Mouse (Mus musculus) urinary bladder, postnatal 4 days (tissue): ENCODE measurements around the gene Itch.
"Not testable (repeated sequence)": the region's sequence is repeated elsewhere in the genome, so short reads cannot be mapped to it uniquely, and the experiment has no call there.

Source experiments
- DNase-seq, 2 experiments: peaks; one replicate each; pipeline ENCODE4 v3.0.0; 2021 to 2022; ENCODE audit warnings: low spot score in 2 of 2

Gene Itch

DNA sequence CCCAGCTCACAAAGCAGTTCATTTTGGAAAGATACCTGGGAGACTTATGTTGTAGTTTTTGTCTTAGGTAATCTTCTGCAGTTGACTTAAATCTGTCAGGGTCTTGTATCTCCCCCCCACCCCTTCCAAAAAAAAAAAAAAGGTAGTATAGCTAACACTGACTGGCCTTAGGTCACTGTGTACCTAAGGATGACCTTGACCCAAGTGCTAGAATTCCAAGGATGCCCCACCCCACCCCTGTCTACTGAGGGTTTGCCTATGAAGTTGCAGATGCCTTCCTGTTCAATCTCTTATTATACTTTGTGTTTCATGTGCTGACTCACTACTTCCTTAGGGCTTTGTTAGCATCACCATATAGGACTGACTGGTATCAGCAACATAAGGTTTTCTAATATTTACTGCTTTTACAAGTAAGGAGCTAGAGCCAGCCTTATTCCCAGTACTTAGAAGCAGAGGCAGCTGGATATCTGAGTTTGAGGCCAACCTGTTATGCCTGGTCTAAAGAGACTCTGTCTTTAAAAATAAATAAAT lies 8.8 kb downstream of the Itch start:
- no peak for DNase-seq

DNA sequence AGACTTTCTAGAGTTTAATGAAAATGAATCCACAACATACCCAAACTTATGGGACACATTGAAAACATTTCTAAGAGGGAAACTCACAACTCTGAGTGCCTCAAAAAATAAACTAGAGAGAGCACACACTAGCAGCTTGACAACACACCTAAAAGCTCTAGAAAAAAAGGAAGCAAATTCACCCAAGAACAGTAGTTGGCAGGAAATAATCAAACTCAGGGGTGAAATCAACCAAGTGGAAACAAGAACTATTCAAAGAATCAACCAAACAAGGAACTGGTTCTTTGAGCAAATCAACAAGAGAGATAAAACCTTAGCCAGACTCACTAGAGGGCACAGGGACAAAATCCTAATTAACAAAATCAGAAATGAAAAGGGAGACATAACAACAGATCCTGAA lies 16.0 kb downstream of the Itch start:
- not testable (repeated sequence) for DNase-seq

DNA sequence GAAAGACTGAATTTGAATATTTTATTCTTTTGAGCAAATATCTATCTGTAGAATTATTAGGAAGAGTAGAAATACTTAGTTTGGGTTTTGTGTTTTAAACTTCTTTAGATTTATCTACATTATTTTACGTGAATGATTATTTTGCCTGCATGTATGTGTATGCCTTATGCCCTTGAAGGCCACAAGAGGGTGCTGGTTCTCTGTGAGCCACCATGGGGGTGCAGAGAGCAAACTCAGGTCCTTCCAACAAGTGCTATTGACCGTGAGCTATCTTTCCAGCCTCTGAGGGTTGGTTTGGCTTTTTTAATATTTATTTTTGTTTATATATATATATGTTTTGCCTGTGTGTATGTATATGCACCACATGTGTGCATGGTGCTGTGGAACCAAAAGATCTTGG lies 74.1 kb downstream of the Itch start:
- no peak for DNase-seq

DNA sequence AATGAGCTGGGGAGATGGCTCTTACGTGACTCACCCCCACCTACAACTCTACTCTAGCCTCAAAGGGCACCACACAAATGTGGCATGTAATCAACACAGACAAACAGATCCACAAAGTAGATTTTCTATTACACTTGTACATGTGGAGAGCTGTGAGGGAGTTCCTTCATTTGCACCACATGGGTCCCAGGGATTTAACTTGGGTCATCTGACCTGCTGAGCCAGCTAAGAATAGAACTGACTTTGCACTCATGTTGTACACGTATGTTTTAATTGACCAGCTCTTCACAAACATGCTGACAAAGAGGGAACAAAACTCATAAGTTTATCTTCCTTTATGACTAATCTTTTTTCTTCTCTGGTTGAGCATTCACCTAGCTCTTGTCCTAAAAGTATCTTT lies 89.8 kb downstream of the Itch start:
- DNase-seq, result no peak

DNA sequence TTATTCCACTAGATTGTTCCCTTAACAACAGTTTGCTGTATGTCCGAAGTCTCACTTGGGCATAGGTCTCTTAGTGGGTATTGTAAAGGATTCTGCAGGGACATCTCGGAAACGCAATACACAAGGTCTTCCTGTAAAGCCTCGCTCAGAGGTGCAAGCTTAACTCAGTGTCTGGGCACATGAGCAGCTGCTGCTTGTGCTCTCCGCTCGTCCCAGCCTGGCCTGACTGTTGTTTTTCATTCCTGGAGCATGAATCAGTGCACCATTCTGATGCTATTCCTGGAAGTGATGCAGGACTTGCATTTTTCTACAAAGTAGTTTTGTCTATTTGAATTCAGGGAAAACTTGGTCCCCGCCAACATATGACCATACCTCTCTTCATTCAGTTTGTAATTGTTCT lies 91.4 kb downstream of the Itch start:
- no peak for DNase-seq

DNA sequence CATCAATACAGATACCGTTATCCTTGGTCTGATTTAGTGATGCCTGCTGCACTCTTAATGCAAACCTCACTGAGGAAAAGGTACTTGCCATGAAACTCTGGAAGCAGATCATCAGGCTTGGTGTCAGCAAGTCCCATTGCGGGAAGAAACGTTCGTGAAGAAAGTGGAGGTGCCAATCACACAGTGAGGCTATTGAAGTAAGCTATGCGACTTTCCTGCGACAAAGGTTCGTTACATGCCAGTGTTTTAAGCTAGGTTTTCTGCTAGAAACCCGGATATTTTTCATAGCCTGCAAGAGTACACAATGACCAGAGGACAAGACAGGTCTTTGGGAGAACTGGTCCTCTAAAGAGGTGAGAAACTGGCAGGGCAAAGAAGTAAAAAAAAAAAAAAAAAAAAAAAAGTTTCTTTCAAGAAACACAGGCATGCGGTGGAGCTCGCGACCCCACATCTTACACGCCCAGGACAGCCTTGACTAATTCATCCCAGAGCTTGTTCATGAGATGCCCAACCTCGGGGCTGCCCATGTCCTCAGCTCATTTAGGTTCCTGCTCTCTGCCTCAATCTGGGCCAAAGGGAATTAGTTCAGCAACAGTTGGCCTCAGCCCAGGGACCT lies 102.5 kb downstream of the Itch start:
- DNase-seq, result no peak

DNA sequence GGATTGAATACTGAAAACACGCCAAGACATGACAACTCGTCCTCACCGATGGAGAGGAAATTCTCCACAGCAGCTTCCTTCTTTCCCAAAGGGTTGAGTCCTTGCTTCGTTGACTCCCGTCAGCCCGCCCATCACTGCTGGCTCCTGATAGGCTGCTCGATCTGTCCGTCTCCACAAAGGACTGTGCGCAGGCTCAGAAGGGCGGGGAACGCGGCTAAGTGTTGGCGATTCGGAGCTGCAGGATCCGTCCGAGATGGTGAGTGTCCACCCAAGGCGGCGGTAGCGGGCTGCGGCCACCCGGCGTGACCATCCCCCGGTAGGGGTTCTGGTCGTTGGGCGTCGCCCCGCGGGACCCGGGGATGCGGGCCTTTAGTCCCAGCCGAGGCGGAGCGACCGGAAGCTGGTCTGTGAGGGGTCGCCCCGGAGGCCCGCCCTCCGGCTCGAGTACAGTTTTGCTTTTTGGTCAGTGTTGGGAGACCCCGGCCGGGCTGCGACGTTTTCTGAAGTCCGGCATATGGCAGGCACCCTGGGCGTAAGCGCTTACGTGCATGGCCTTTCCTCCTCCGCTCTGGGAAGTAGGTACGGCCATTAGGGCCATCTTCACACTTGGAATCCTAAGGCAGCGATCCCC lies 103.2 kb downstream of the Itch start, which contains the start of gene Dynlrb1:
Gene Dynlrb1, plus strand, starts transcription at position 172 of the 631 bp plus-strand sequence.
- peak; percentile 97 to 99 for DNase-seq

DNA sequence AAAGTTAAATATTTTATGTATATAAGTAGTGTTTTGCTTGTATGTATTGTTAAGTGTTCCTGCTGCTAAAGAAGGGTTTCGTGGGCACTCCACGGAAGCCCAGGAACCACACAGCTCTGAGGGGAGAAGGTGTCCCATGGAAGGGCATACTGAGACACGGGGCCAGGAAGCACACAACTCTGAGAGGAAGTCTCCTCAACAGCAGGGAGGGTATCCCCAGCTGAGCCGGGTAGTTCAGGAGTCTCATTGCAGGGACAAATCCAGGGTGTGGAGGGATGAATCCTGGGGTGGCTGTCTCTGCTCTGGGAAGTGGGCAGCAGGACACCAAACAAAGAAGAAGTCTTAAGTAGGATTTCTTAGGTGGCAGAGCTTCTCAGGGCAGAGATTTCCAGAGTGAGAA lies 104.0 kb downstream of the Itch start:
- no peak for DNase-seq

DNA sequence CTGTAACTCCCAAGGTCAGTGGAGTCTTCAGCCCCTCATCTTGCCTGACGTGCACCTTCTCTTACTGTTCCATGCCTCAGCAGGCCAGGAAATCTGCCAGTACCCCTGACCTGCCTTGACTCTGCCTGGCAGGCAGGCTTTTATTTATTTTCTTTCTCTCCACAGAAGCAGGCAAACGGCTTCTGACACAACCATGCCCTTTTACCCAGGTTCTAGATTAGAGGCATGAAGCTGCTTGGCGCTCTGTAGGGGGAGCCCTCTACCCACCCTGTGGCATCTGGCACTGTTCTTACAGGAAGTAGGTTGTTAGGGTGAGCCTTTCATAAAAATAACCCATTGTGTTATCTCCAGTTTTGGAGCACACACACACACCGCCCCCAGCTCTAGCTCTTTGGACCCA lies 107.6 kb downstream of the Itch start:
- no peak for DNase-seq

DNA sequence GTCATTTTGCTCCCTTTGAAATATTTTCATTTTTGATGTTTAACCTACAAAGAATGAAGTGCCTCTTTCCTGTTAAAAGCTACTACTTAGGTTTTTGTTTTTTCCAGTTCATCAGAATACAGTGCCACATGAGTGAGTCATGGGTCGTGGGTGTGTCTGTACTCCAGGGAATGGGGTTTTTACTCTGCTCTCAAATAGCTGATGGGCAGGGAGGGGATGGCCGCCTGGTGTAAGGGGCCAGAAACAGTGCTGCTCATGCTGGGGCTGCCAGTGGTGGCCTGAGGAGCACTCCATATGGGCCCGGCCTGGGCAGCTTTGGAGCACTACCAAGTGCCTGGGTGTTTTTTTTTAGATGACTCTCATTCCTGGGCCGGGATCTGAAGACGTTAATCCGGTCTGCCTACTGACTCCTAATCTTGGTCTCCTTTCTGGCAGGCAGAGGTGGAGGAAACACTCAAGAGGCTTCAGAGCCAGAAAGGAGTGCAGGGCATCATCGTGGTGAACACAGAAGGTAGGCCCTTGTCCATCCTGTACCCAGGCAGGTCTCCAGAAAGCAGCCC lies 109.1 kb downstream of the Itch start:
- DNase-seq, result no peak

DNA sequence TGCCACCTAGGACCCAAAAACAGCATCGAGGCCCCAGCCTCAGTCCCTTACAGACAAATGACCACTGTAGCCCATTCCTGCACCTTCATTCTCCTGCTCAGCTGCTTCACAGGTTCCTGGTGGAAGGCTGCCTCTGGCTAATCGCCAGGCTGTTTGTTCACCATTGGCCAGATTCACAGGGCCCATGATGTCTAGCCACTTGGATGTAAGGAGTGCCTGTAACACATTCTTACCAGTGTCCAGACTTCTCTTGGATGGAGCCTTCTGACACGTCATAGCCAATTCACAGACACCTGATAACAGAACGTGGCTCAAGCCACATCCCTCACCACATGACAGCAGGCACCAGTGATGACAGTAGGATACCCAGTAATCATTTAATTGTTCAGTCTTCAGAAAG lies 112.9 kb downstream of the Itch start:
- no peak for DNase-seq

DNA sequence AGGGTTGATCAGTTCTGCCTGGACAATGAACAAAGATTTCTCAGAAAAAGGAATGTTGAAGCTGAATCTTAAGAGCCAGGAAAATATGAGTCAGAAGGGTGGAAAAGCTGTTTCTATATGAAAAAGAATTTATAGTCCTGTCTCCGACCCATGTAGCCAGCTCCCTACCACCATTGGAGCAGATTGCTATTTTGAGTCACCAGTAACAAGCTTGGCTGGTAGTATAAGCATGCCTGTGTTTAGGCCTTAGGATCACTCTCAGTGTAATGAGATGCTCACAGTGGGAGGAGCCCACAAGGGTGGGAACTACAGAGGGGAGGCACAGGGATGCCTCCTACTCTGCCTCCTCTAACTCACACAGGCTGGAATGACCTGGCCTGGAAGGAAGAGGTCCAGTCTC lies 114.9 kb downstream of the Itch start:
- no peak for DNase-seq

DNA sequence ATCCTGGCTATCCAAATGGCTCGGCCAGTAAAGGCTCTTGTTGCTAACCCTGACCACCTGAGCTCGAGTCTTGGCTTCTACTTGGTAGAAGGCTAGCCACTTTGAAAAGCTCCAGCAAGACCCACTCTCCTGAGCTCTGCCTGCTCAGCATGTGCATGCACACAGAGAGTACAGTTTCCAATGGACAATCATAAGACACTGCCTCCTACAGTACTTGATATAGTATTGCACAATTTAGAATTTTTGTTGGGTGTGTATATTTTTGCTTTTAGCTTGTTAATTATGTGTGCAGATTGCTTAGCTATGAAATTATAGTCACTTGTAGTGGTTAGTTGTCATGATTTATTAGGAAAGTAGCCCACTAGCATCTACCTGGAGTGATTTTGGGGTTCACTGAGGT lies 115.4 kb downstream of the Itch start:
- DNase-seq, result no peak

DNA sequence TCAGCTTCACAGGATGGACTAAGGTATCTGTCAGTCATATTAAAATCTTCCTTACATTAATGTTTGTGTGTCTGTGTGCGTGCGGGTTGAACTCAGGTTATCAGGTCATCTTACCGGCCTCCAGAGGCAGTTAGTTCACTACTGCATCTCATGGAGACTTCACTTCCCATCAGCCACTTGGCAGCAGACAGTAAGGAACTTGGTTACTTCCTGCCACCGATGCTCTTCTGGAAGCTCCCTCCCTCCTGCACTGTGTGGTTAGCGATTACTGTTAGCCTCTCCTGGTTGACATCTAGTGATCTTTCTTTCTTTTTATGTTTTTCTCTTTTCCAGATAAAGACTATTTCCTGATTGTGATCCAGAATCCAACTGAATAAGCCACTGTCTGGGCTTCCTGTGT lies 116.3 kb downstream of the Itch start:
- DNase-seq, result no peak

DNA sequence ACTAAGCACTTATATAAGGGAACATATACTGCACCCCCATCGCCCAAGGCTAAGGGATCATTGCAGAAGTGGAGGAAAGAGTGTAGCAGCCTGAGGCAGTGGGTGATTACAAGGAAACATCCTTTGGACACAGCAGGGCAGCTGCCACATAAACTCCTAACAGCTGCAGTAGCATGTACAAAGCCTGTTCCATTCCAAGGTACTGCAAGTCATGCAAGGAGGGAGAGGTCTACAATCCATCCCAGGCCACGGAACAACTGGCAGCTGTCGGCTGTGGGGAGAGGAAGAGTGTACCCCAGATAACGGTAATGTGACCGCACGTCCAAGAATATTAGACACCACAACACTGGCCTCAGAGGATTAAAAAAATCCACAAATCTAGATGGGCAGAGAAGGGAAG lies 132.2 kb downstream of the Itch start:
- no peak for DNase-seq

DNA sequence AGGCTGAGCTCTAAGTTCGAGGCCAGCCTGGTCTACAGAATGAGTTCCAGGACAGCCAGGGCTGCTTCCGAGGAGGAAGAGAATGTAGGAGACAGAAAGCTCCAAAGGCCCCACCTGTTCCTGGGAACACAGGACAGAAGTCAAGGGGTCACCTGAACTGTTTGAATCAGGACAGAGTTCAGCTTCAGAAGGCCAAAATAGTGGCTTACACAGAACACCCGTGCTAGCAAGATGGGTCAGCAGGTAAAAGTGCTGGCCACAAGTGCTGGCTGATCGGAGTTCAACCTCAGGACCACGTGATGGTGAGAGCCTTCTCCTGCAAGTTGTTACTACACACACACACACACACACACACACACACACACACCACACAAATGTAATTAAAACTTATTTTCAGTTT lies 133.6 kb downstream of the Itch start:
- DNase-seq, result no peak

DNA sequence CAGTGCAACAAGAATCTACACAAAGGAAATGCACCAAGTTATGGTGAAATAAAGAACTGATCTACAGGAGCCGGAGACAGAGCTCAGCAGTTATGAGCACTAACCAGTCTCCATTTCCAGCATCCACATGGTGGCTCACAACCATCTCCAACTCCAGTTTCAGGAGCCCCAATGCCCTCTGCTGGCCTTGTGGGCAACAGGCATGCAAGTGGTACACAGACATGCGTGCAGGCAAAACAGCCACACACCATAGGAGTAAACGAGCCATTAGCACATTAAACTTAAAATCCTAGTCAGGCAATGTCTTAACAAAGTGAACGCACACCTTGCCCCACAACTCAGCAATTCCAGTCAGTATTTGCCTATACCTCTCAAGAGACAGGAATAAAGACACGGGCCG lies 138.6 kb downstream of the Itch start:
- DNase-seq, result no peak

DNA sequence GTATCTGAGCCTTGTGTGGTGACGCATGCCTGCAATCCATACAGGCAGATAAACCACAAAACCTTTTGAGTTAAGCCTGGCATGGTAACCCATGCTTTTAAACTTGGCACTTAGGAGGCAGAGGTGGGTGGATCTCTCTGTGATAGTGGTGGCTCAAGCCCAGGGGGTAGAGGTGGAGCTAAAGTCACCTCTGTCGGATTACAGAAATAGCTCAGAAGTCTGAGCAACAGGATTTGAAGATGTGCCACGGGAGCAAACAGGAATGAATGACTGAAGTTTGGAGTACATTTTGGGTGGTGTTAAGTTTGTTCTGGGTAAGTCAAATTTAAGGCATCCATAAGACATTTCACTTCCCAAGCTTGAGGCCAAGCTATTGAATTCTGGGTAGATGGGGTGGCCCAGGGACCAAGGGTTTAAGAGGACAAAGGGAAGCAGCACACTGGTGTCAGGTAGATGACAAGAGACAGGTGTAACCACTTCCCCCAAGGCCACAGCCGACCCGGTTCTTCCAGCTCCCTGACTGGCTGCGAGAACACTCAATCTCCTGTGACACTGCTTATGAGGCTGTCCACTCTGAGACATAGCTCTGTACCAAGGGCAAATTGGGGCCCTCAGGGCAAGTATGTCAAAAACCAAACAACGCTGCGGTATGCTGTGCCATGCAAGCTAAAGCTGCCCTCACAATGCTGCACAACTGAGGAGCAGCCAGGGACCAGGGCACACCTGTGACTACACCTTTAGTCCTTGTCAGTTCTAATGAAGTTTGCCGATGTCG lies 139.3 kb downstream of the Itch start:
- no peak for DNase-seq

DNA sequence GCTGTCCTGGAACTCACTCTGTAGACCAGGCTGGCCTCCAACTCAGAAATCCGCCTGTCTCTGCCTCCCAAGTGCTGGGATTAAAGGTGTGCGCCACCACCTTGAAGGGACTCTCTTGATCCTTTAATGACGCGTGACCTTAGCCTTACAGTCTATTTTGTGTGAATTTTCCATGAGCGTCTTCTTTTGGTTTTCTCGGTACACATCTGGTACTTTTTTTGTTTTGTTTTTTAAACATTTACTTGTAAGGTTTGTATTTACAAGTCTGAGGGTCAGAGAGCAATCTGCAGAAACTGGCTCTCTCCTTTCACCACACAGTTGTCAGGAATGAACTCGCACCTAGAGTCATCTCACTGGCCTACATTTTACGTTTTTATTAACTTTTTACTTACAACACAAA lies 140.3 kb downstream of the Itch start:
- DNase-seq, result no peak

DNA sequence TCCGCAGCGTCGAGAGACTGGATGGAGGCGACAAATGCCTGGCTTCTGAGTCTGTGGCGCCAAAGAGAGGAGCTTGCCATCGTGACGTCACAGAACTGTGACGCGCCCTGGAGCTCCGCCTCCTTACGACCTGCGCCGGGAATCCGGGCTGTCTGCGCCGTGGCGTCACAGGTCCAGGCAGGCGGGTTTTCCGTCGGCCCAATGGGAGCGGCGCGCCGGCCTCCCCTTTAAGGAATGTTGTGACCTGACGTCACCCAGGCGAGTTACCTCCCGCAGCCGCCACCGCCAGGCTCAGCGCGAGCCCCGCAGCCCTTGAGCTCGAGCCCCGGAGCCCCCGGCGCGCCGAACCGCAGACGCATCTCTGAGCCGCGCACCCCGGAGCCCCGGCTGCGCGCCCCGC lies 142.9 kb downstream of the Itch start, which contains the start of gene Map1lc3a:
Gene Map1lc3a, plus strand, starts transcription at position 103 of the 400 bp plus-strand sequence.
- DNase-seq, result peak; percentile 93 to 97
